Mouse (Mus musculus): ENCODE measurements around the gene Vmn2r120. TPM values are rescaled to one million over a fixed set of nuclear protein-coding genes. Genes with fewer than 3 reads are reported as not detected.
"Not testable (repeated sequence)": the region's sequence is repeated elsewhere in the genome, so short reads cannot be mapped to it uniquely, and the experiment has no call there.

Vmn2r120 gene
- not detected in 2 replicates for polyA plus RNA-seq (2016; fragmentation: Nextera tagmentation; extraction: Ambion mirVana)

- no peaks in the 10 kb centered on the region for H3K36me3 ChIP-seq
- no peak within 1 kb of the TSS for H3K4me2 ChIP-seq
- H3K27ac ChIP-seq (ENCODE audit: poor library complexity, severe bottlenecking) = no peak within 1 kb of the TSS
- 78% methylated on average over 1 of the region's 1 CpGs for WGBS
- no peak within 1 kb of the TSS for H3K9ac ChIP-seq
- no peaks in the 10 kb centered on the region for H3K4me1 ChIP-seq (replicated peaks)
- no peak for ATAC-seq (ENCODE audit: insufficient number of reproducible peaks, low FRiP score)
- no peak within 1 kb of the TSS for H3K4me3 ChIP-seq
- H3K27me3 ChIP-seq (replicated peaks) = no peaks in the 10 kb centered on the region
- no peaks in the 10 kb centered on the region for H3K9me3 ChIP-seq (replicated peaks)
Observed at GRCm38 (mm10) chr17:57545405-57545804, at the start of gene Vmn2r120. TSS of gene Vmn2r120 (minus strand) at chr17:57545505.

- 84% methylated on average over 6 of the region's 6 CpGs for WGBS
- not testable (repeated sequence) for H3K36me3 ChIP-seq; H3K27ac ChIP-seq (ENCODE audit: poor library complexity, severe bottlenecking); H3K9ac ChIP-seq; H3K4me3 ChIP-seq; H3K9me3 ChIP-seq (replicated peaks); H3K4me2 ChIP-seq; H3K27me3 ChIP-seq (replicated peaks); ATAC-seq (ENCODE audit: insufficient number of reproducible peaks, low FRiP score); H3K4me1 ChIP-seq (replicated peaks)
Observed at GRCm38 (mm10) chr17:57587273-57587672, 42.0 kb upstream of the Vmn2r120 start.

GRCm38 (mm10) chr17:57574075-57574705 lies 28.9 kb upstream of the Vmn2r120 start:
- no peak overlapping the region for H3K27ac ChIP-seq (ENCODE audit: poor library complexity, severe bottlenecking)

More at GRCm38 (mm10) chr17:57574075-57574705, 28.9 kb upstream of the Vmn2r120 start:
- no peaks in the 10 kb centered on the region for H3K36me3 ChIP-seq
- H3K9me3 ChIP-seq (replicated peaks) = peaks cover 19% of the 10 kb centered on the region
- no peak overlapping the region for H3K4me2 ChIP-seq
- H3K27me3 ChIP-seq (replicated peaks) = no peaks in the 10 kb centered on the region
- no peak overlapping the region for H3K4me3 ChIP-seq
- WGBS = 70% methylated on average over 16 of the region's 16 CpGs
- H3K4me1 ChIP-seq (replicated peaks) = no peaks in the 10 kb centered on the region
- no peak for ATAC-seq (ENCODE audit: insufficient number of reproducible peaks, low FRiP score)
- no peak overlapping the region for H3K9ac ChIP-seq

Other genes starting within 250 kb of the Vmn2r120 start
- gene Adgre1, start 186.8 kb downstream of the Vmn2r120 start, polyA plus RNA-seq (2016; fragmentation: Nextera tagmentation; extraction: Ambion mirVana) = 2.4 and 3.5 TPM in 2 replicates
- gene Gm21834, start 196.7 kb upstream of the Vmn2r120 start, polyA plus RNA-seq (2016; fragmentation: Nextera tagmentation; extraction: Ambion mirVana) = not detected in 2 replicates
- gene Cntnap5c, start 224.1 kb upstream of the Vmn2r120 start, polyA plus RNA-seq (2016; fragmentation: Nextera tagmentation; extraction: Ambion mirVana) = not detected in 2 replicates